Mouse (Mus musculus) kidney, adult 2 months (tissue): Measurements from ENCODE around the gene Svs4. TPM values are rescaled to one million over a fixed set of nuclear protein-coding genes. Genes with fewer than 3 reads are reported as not detected.
"Not testable (repeated sequence)": the region's sequence is repeated elsewhere in the genome, so short reads cannot be mapped to it uniquely, and the experiment has no call there.

ENCODE experiments used
- DNase-seq: peaks from one replicate; pipeline ENCODE4 v3.0.0; 2021
- H3K27ac ChIP-seq: fragments of 200-500 bp; 2 replicates; pipeline ENCODE4 v1.5.1; 2012; ENCODE audit warnings: low read depth, low read length, control low read depth, inconsistent platforms; ENCODE audit not compliant: insufficient read depth
- H3K27me3 ChIP-seq: fragments of 200-500 bp; replicated peaks from 2 replicates; pipeline ENCODE4 v1.6.1; 2012; ENCODE audit warnings: mild to moderate bottlenecking, moderate library complexity, low read length, inconsistent platforms; ENCODE audit not compliant: control insufficient read depth, insufficient read depth
- H3K36me3 ChIP-seq: fragments of 200-500 bp; 2 replicates; pipeline ENCODE4 v1.6.1; 2012; ENCODE audit warnings: mild to moderate bottlenecking, moderate library complexity, low read length, inconsistent platforms; ENCODE audit not compliant: control insufficient read depth, insufficient read depth
- H3K4me1 ChIP-seq: fragments of 200-500 bp; 2 replicates; pipeline ENCODE4 v1.6.1; 2011; ENCODE audit warnings: low read length; ENCODE audit not compliant: control insufficient read depth, insufficient read depth
- H3K4me3 ChIP-seq: fragments of 200-500 bp; 2 replicates; pipeline ENCODE4 v1.5.1; 2011; ENCODE audit warnings: mild to moderate bottlenecking, low read depth, low read length, control low read depth; ENCODE audit not compliant: insufficient read depth
- CTCF ChIP-seq: fragments of 200-500 bp; conservative IDR thresholded peaks from 2 replicates; pipeline ENCODE4 v1.5.1; 2011; ENCODE audit warnings: low read depth, mild to moderate bottlenecking, control low read depth, low read length, moderate library complexity, mixed read lengths; ENCODE audit not compliant: insufficient read depth, insufficient read length
- POLR2A ChIP-seq: fragments of 200-500 bp; IDR thresholded peaks from one replicate; pipeline ENCODE4 v1.6.1; 2011; ENCODE audit warnings: low read depth, low read length, control low read depth
- WGBS: fragments of 180-500 bp; shearing (Covaris S2); methylation state at CpG from one replicate; pipeline ENCODE4 v1.1.7; 2018; 5-methylcytosine and 5-hydroxymethylcytosine counted together
- polyA plus RNA-seq: library from polyadenylated mRNA; depleted of rRNA; stranded (reverse); fragments of >200 nt; gene quantifications from 2 replicates; pipeline ENCODE4 v1.2.3, GENCODE M21; 2012; rRNA removed

Svs4 gene
- not detected in 2 replicates for polyA plus RNA-seq

- H3K4me1 ChIP-seq = no peaks in the 10 kb centered on the region
- H3K27ac ChIP-seq = no peak within 1 kb of the TSS
- 85% methylated on average over 4 of the region's 4 CpGs for whole genome bisulfite sequencing
- H3K36me3 ChIP-seq = no peaks in the 10 kb centered on the region
- H3K27me3 ChIP-seq = no peaks in the 10 kb centered on the region
- TF ChIP-seq CTCF (no peak), POLR2A (no peak)
- no peak within 1 kb of the TSS for H3K4me3 ChIP-seq
- no peak for DNase-seq
These were observed at the start of gene Svs4 for GRCm38 (mm10) chr2:164278359-164278758. Gene Svs4, minus strand, starts transcription at chr2:164278459.

- no peak for DNase-seq
- WGBS = 85% methylated on average over 6 of the region's 6 CpGs
These were observed 42.7 kb upstream of the Svs4 start for GRCm38 (mm10) chr2:164320983-164321382.

GRCm38 (mm10) chr2:164316451-164316850, 38.2 kb upstream of the Svs4 start, which contains the start of gene Svs6:
Gene Svs6, plus strand, starts transcription at chr2:164316751.
- not testable (repeated sequence) for H3K27me3 ChIP-seq, DNase-seq, H3K27ac ChIP-seq, H3K36me3 ChIP-seq, H3K4me1 ChIP-seq, H3K4me3 ChIP-seq
- 81% methylated on average over 1 of the region's 1 CpGs for whole genome bisulfite sequencing

More at GRCm38 (mm10) chr2:164320983-164321382, 42.7 kb upstream of the Svs4 start:
- Histone ChIP-seq H3K27me3 (no peaks in the 10 kb centered on the region), H3K27ac (no peak overlapping the region), H3K4me1 (no peaks in the 10 kb centered on the region), H3K36me3 (no peaks in the 10 kb centered on the region), H3K4me3 (no peak overlapping the region)
- no peak for TF ChIP-seq POLR2A

GRCm38 (mm10) chr2:164315460-164315859, 37.2 kb upstream of the Svs4 start:
- H3K27ac ChIP-seq, DNase-seq, H3K4me3 ChIP-seq, H3K36me3 ChIP-seq, H3K27me3 ChIP-seq, H3K4me1 ChIP-seq: not testable (repeated sequence)

- Histone ChIP-seq H3K36me3 (no peaks in the 10 kb centered on the region), H3K4me1 (no peaks in the 10 kb centered on the region), H3K27me3 (no peaks in the 10 kb centered on the region; the same call in 1 of the 2 replicates), H3K27ac (no peak overlapping the region), H3K4me3 (no peak overlapping the region)
- 88% methylated on average over 5 of the region's 5 CpGs for WGBS
- DNase-seq = no peak
- no peak for TF ChIP-seq POLR2A
These were observed 34.3 kb upstream of the Svs4 start for GRCm38 (mm10) chr2:164312599-164312998.

- WGBS = 81% methylated on average over 1 of the region's 1 CpGs
- not testable (repeated sequence) for H3K27ac ChIP-seq
These were observed 10.7 kb upstream of the Svs4 start, which contains the start of gene Svs3a for GRCm38 (mm10) chr2:164288968-164289367. Gene Svs3a, plus strand, starts transcription at chr2:164289268.

GRCm38 (mm10) chr2:164256540-164256939, 21.7 kb downstream of the Svs4 start, which contains the start of gene Svs3b:
Gene Svs3b, minus strand, starts transcription at chr2:164256640.
- H3K36me3 ChIP-seq, H3K4me1 ChIP-seq, DNase-seq, H3K27me3 ChIP-seq, H3K27ac ChIP-seq, H3K4me3 ChIP-seq: not testable (repeated sequence)
- WGBS = 74% methylated on average over 1 of the region's 1 CpGs

More at GRCm38 (mm10) chr2:164288968-164289367, 10.7 kb upstream of the Svs4 start, which contains the start of gene Svs3a:
- not testable (repeated sequence) for H3K4me3 ChIP-seq, DNase-seq, H3K4me1 ChIP-seq, H3K27me3 ChIP-seq, H3K36me3 ChIP-seq

GRCm38 (mm10) chr2:164238366-164238765, 39.9 kb downstream of the Svs4 start, which contains the start of gene Svs2:
Gene Svs2, minus strand, starts transcription at chr2:164238466.
- no peak for DNase-seq
- Histone ChIP-seq H3K27me3 (no peaks in the 10 kb centered on the region), H3K36me3 (no peaks in the 10 kb centered on the region), H3K4me3 (no peak within 1 kb of the TSS), H3K27ac (no peak within 1 kb of the TSS), H3K4me1 (no peaks in the 10 kb centered on the region)
- whole genome bisulfite sequencing = 85% methylated on average over 3 of the region's 3 CpGs
- TF ChIP-seq POLR2A = no peak
- no peak for TF ChIP-seq CTCF
